Mouse (Mus musculus) kidney, postnatal 0 days (tissue): ENCODE measurements around the gene Brd2. TPM values are rescaled to one million over a fixed set of nuclear protein-coding genes. Genes with fewer than 3 reads are reported as not detected.

Experiments used
- ATAC-seq: fragments of 200-750 bp; cut with Nextera tagmentation; replicated peaks from 2 replicates; pipeline ENCODE4 v1.8.0; 2017; ENCODE audit warnings: low read depth, moderate number of reproducible peaks, moderate TSS enrichment, moderate library complexity; ENCODE audit not compliant: low FRiP score
- DNase-seq: peaks from one replicate; pipeline ENCODE4 v3.0.0-alpha.2; 2016; ENCODE audit warnings: low spot score
- H3K27ac ChIP-seq: fragments of 300-500 bp; sonication (generic); 2 replicates; pipeline ENCODE4 v1.5.1; 2014; ENCODE audit warnings: mild to moderate bottlenecking
- H3K27me3 ChIP-seq: fragments of 300-500 bp; sonication (generic); 2 replicates; pipeline ENCODE4 v1.6.1; 2014; ENCODE audit warnings: low read length, mixed read lengths; ENCODE audit not compliant: insufficient read depth
- H3K36me3 ChIP-seq: fragments of 300-500 bp; sonication (generic); 2 replicates; pipeline ENCODE4 v1.6.1; 2014; ENCODE audit warnings: low read length, mixed read lengths; ENCODE audit not compliant: insufficient read depth
- H3K4me1 ChIP-seq: fragments of 300-500 bp; sonication (generic); replicated peaks from 2 replicates; pipeline ENCODE4 v1.6.1; 2014; ENCODE audit warnings: antibody characterized with exemption, low read length, mixed read lengths; ENCODE audit not compliant: insufficient read depth
- H3K4me2 ChIP-seq: fragments of 300-500 bp; sonication (generic); 2 replicates; pipeline ENCODE4 v1.6.1; 2014; ENCODE audit warnings: mild to moderate bottlenecking, low read length, moderate library complexity, mixed read lengths
- H3K4me3 ChIP-seq: fragments of 300-500 bp; sonication (generic); replicated peaks from 2 replicates; pipeline ENCODE4 v1.5.1; 2014; ENCODE audit warnings: low read depth, low read length
- H3K9ac ChIP-seq: fragments of 300-500 bp; sonication (generic); 2 replicates; pipeline ENCODE4 v1.6.1; 2014; ENCODE audit warnings: low read depth, low read length
- H3K9me3 ChIP-seq: fragments of 300-500 bp; sonication (generic); replicated peaks from 2 replicates; pipeline ENCODE4 v1.6.1; 2016; ENCODE audit warnings: low read length, inconsistent platforms, mixed read lengths
- CTCF ChIP-seq: IDR thresholded peaks from 2 replicates; pipeline ENCODE4 v1.5.1; 2016; ENCODE audit warnings: antibody characterized with exemption, low read depth, mild to moderate bottlenecking, moderate library complexity
- WGBS: fragments of 180-500 bp; shearing (Covaris S2); extraction: QIAGEN DNeasy Blood & Tissue Kit; methylation state at CpG from one replicate; pipeline ENCODE4 v1.1.7; 2014; 5-methylcytosine and 5-hydroxymethylcytosine counted together
- polyA plus RNA-seq: library from polyadenylated mRNA; unstranded; fragments of >200 nt; fragmentation: Nextera tagmentation; extraction: Ambion mirVana; gene quantifications from 2 replicates; pipeline ENCODE4 v1.2.1, GENCODE M21; 2015

The Brd2 gene
- polyA plus RNA-seq, 1 experiment from 2014 or later = 90.2 TPM

DNA sequence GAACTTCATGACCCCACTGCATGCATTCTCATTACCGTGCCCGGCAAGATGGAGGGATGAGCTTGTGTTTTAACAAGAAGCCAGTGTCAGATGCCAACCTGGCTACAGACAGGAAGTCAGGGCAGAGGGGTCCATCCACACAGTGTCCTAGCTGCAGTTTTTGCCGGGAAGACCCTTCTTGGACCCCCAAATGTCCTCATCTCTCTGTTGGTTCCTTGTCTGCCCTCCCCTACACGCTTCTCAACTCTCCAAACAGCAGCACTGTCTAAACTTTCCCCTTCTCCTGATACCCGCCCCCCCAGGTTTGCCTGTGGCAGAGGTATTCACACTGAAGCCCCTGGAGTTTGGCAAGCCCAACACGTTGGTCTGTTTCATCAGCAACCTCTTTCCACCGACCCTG is 15.2 kb upstream of the Brd2 start:
- DNase-seq (no peak), ATAC-seq (no peak)
- TF ChIP-seq CTCF = no peak
- no peak overlapping the region for H3K4me3 ChIP-seq
- 0 out of 2 replicates have a peak, but pooled peaks cover 8% of the 10 kb centered on the region for H3K4me1 ChIP-seq
- no peak overlapping the region for H3K9ac ChIP-seq
- H3K27ac ChIP-seq = no peak overlapping the region
- 67% methylated on average over 7 of the region's 7 CpGs for WGBS
- no peaks in the 10 kb centered on the region for H3K36me3 ChIP-seq
- no peak overlapping the region for H3K4me2 ChIP-seq
- H3K9me3 ChIP-seq = no peaks in the 10 kb centered on the region
- no peaks in the 10 kb centered on the region for H3K27me3 ChIP-seq

DNA sequence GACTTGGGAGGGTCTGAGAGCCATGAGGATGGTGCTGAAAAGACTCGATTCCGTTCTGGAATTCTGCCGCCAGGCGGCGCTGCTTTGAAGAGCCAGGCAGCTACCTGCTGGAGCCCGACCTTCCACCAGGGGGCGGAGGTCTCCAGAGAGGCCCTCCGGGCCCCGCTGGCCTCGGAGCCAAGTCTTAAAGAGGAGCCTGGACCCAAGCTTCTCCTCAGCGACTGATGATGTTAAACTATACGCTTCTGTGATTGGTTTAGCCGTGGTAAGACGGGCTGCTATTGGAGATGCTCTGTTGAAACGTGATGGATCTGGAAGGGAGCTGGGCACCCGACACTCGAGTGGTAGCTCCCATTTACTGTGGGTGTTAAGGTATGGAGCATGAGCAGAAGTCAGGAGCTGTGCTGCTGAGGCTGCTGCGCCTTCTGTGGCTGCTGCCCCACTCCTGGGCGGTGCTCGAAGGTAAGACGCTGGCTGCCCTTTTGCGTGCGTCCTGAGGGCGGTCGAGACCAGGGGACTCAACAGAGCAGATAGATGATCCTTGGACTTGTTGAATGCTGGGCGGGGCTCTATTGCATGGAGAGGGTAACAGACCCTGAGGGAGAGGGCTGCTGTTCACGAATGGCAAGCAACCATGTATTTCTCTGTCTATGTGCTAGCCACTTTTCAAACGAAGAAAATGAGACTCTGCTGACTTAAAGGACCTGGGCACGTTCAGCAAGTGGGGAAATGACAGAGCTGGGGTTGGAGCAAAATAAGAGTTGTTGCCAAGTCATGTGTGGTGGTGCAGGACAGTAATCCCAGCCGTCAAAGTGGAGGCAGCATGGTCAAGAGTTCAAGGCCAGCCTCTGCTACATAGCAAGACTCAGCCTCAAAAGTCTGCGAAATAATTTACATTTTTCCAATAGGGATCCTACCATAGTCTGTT is 13.1 kb upstream of the Brd2 start:
- Histone ChIP-seq H3K4me3 (peak overlapping the region; percentile 38), H3K27ac (no peak overlapping the region), H3K4me2 (peak overlapping the region; percentile 80), H3K9ac (no peak overlapping the region; the same call in 1 of the 2 replicates), H3K9me3 (no peaks in the 10 kb centered on the region), H3K4me1 (0 out of 2 replicates have a peak, but pooled peaks cover 7% of the 10 kb centered on the region), H3K27me3 (no peaks in the 10 kb centered on the region), H3K36me3 (no peaks in the 10 kb centered on the region)
- TF ChIP-seq CTCF = peak; percentile 100
- DNase-seq (peak; percentile 99), ATAC-seq (peak; percentile 97)
- WGBS = 6% methylated on average over 31 of the region's 31 CpGs

DNA sequence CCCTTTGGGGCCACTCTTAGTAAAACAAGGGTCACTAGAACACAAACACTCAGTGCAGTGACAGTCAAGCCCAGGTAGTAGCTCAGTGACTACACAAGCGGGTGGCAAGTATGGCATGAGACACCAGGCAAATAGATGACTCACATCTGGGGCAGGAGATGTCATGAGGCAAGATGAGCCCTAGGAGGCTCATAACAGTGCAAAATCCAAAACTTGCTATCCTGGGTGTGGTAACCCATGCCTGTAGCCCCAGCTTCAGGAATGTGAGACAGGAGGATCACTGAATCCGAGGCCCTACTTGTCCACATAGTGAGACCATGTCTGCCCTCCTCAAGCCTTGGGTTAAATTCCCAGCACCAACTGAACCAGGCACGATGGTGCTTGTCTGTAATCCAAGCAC is 12.0 kb upstream of the Brd2 start:
- Histone ChIP-seq H3K4me2 (no peak overlapping the region), H3K4me3 (no peak overlapping the region), H3K27ac (no peak overlapping the region), H3K4me1 (0 out of 2 replicates have a peak, but pooled peaks cover 5% of the 10 kb centered on the region), H3K36me3 (no peaks in the 10 kb centered on the region), H3K9me3 (no peaks in the 10 kb centered on the region), H3K9ac (no peak overlapping the region), H3K27me3 (no peaks in the 10 kb centered on the region)
- ATAC-seq (no peak), DNase-seq (no peak)
- TF ChIP-seq CTCF = no peak
- 76% methylated on average over 3 of the region's 3 CpGs for WGBS

DNA sequence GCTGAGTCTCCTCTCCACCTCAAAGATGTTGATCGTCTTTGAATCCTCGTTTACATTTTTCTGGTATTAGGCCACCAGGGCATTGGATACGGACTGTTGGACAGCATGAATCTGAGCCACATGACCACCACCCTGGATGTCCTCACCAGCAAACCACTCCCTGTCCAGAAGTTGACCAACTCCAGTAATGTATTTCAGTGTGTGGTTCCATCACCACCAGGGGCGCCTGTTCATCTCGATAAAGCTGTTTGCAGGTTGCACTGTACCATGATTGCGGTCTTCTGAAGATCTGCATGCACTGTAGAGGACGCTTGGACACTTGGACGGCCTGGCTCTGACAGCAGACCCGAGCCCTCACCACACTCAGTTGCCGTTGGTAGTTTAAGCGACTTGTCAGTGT is 10.9 kb upstream of the Brd2 start:
- no peaks in the 10 kb centered on the region for H3K36me3 ChIP-seq
- H3K9ac ChIP-seq = no peak overlapping the region
- TF ChIP-seq CTCF = peak; percentile 63
- no peaks in the 10 kb centered on the region for H3K27me3 ChIP-seq
- H3K4me1 ChIP-seq = peaks cover 11% of the 10 kb centered on the region; the same call in 1 of the 2 replicates
- no peak overlapping the region for H3K27ac ChIP-seq
- no peak overlapping the region for H3K4me3 ChIP-seq
- H3K9me3 ChIP-seq = no peaks in the 10 kb centered on the region
- no peak overlapping the region for H3K4me2 ChIP-seq
- DNase-seq (no peak), ATAC-seq (no peak; the same call in 1 of the 2 replicates)
- WGBS = 71% methylated on average over 11 of the region's 11 CpGs

DNA sequence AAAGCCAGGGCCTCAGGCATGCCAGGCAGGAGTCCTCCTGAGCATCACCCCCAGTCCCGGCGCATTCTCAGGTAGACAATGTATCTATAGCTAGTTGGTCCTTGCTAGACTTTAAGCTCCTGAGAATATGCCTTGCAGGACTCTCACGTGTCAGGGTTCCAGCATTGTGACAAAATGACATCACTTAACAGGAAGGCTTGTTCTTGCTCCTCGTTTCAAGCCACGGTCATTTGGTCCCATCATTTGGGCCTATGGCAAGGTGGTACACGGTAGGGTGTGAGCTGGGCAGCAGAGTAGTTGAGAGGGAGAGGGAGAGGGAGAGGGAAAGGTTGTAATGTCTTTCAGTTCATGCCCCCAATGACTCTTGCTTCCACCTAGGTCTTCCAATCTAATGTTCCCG is 9.5 kb upstream of the Brd2 start:
- WGBS = 79% methylated on average over 7 of the region's 7 CpGs
- no peaks in the 10 kb centered on the region for H3K27me3 ChIP-seq
- ATAC-seq = no peak

DNA sequence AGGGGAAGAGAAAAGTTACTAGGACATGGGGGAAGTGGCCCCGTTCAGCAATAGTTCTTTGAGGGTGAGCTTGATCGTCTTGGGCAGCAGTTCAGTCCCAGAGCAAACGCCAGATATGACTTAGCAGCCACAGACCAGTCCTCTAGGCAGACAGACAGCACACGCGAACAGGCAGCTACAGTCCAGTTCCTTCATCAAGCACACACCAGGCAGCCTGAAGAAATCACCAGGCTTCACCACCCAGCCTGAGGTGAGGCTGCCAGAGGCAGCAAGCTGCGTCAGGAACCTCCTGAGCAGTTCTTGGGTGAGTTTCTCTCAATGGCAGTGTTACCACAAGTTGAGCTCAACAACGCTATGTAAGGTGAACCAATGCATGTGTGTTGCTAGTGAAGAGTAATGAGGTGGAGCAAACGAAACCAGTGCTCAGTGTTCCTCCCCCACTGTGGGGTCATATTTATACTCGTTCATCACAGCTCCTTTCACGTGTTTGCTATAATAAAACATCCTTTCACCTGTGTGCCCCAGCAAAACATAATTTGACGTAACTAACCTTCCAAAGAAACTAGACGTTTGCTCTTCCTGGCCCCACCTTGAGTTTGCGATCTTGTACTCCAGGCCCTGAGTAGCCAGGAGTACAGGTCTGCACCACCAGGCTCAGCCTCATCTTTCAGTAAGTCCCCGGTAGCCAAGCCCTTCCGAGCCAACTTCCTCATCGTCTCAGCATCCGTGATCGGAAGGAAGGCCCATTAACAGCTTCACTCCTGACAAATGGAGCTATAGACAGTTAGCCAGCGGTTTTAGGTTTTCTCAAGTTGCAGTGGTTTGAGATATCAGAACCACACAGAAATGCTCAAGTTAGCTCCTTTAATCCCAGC is 7.9 kb upstream of the Brd2 start:
- Histone ChIP-seq H3K27ac (no peak overlapping the region), H3K4me2 (no peak overlapping the region), H3K4me1 (peaks cover 24% of the 10 kb centered on the region), H3K9me3 (no peaks in the 10 kb centered on the region), H3K4me3 (no peak overlapping the region), H3K36me3 (no peaks in the 10 kb centered on the region), H3K27me3 (no peaks in the 10 kb centered on the region), H3K9ac (no peak overlapping the region)
- ATAC-seq = no peak
- 45% methylated on average over 19 of the region's 19 CpGs for WGBS
- no peak for TF ChIP-seq CTCF
- DNase-seq = no peak

More for the DNA sequence above, 9.5 kb upstream of the Brd2 start:
- no peak overlapping the region for H3K4me3 ChIP-seq
- no peak for DNase-seq
- H3K36me3 ChIP-seq = no peaks in the 10 kb centered on the region
- TF ChIP-seq CTCF = no peak
- no peak overlapping the region for H3K27ac ChIP-seq
- H3K4me2 ChIP-seq = no peak overlapping the region
- H3K9ac ChIP-seq = no peak overlapping the region
- peaks cover 24% of the 10 kb centered on the region for H3K4me1 ChIP-seq
- no peaks in the 10 kb centered on the region for H3K9me3 ChIP-seq
